Mouse (Mus musculus) gastrocnemius, postnatal 36 days (tissue): ENCODE data around the gene Sf3a1. TPM values are rescaled to one million over a fixed set of nuclear protein-coding genes. Genes with fewer than 3 reads are reported as not detected.

Source experiments
- DNase-seq, 2 experiments: peaks; one replicate each; pipeline ENCODE4 v3.0.0; 2022
- intact Hi-C: fragments of 180-260 bp; cut with DNase I; formaldehyde crosslinking; loops from one replicate; pipeline ENCODE4 v1.15.1; 2025
- microRNA-seq, 2 experiments: library from miRNA; unstranded; fragments of <30 nt; microRNA quantifications; one replicate each; pipeline ENCODE4 v1.2.0; 2021
- total RNA-seq, 2 experiments: library from RNA; stranded (reverse); gene quantifications; 2 replicates each; pipeline ENCODE4 v1.2.3; 2021

Sf3a1 gene
- total RNA-seq, 2 experiments from 2014 or later = 16.2 to 17.0 TPM

- intact Hi-C loops = no loop called here
- DNase-seq = no peak
Measured at GRCm38 (mm10) chr11:4231435-4231834, 71.3 kb downstream of the Sf3a1 start.

Small RNAs within 50 kb of the gene (microRNA-seq; reads per million reads assigned to microRNA genes)
- 0.36 to 0.74 reads per million in 2 experiments for gene Mir3060

Other genes starting within 250 kb of the Sf3a1 start
- gene Slc35e4, start 245.7 kb upstream of the Sf3a1 start, total RNA-seq = 10 to 100 TPM; 20.4 to 21.2 TPM
- gene Tcn2, start 228.2 kb upstream of the Sf3a1 start, total RNA-seq = 10 to 100 TPM; 15.3 to 15.5 TPM
- 10 to 100 TPM; 31.3 to 35.5 TPM for gene Pes1, start 196.4 kb upstream of the Sf3a1 start, total RNA-seq
- not detected for gene 4930556J24Rik, start 183.6 kb upstream of the Sf3a1 start, total RNA-seq
- under 1 TPM; 0.26 to 0.42 TPM for gene Gal3st1, start 176.7 kb upstream of the Sf3a1 start, total RNA-seq
- gene Sec14l4, start 128.9 kb upstream of the Sf3a1 start, total RNA-seq = not detected
- not detected for gene Sec14l3, start 95.5 kb upstream of the Sf3a1 start, total RNA-seq
- 10 to 100 TPM; 52.1 to 53.4 TPM for gene Mtfp1, start 64.9 kb upstream of the Sf3a1 start, total RNA-seq
- gene Sec14l2, start 36.9 kb upstream of the Sf3a1 start, total RNA-seq = under 1 TPM; 0.33 to 0.42 TPM
- 1 to 10 TPM; 4.4 to 5.5 TPM for gene Rnf215, start 25.1 kb upstream of the Sf3a1 start, total RNA-seq
- 1 to 10 TPM; 2.6 to 2.8 TPM for gene Ccdc157, start 57 bp upstream of the Sf3a1 start, total RNA-seq
- 1 to 10 TPM; 3.7 to 4.4 TPM for gene Tbc1d10a, start 26.4 kb downstream of the Sf3a1 start, total RNA-seq
- gene Castor1, start 57.9 kb downstream of the Sf3a1 start, total RNA-seq = 1 to 10 TPM; 2.2 to 3.0 TPM
- not detected for gene Osm, start 76.1 kb downstream of the Sf3a1 start, total RNA-seq
- gene Lif, start 97.2 kb downstream of the Sf3a1 start, total RNA-seq = under 1 TPM; 0.13 to 0.52 TPM